Mouse (Mus musculus): ENCODE results near the gene Cacna1c. TPM values are rescaled to one million over a fixed set of nuclear protein-coding genes. Genes with fewer than 3 reads are reported as not detected.

The Cacna1c gene
- total RNA-seq, 2 experiments from 2014 or later = 0.23 to 0.84 TPM

GRCm38 (mm10) chr6:118795716-118796115 lies 400.5 kb downstream of the Cacna1c start:
- no peak for ATAC-seq (replicated peaks; ENCODE audit: low FRiP score, poor library complexity, severe bottlenecking)

- no peak for ATAC-seq (replicated peaks; ENCODE audit: low FRiP score, poor library complexity, severe bottlenecking)
Observed at GRCm38 (mm10) chr6:118791921-118792368, 404.3 kb downstream of the Cacna1c start.

GRCm38 (mm10) chr6:118787933-118788332 lies 408.3 kb downstream of the Cacna1c start:
- ATAC-seq (replicated peaks; ENCODE audit: low FRiP score, poor library complexity, severe bottlenecking) = no peak

- ATAC-seq (replicated peaks; ENCODE audit: low FRiP score, poor library complexity, severe bottlenecking) = no peak
Observed at GRCm38 (mm10) chr6:118780280-118780679, 415.9 kb downstream of the Cacna1c start.

- no peak for ATAC-seq (replicated peaks; ENCODE audit: low FRiP score, poor library complexity, severe bottlenecking)
Observed at GRCm38 (mm10) chr6:118779201-118779600, 417.0 kb downstream of the Cacna1c start.

GRCm38 (mm10) chr6:118777457-118777856 lies 418.8 kb downstream of the Cacna1c start:
- ATAC-seq (replicated peaks; ENCODE audit: low FRiP score, poor library complexity, severe bottlenecking) = peak; percentile 60; the same call in 1 of the 2 replicates

GRCm38 (mm10) chr6:118776459-118776858 lies 419.8 kb downstream of the Cacna1c start:
- ATAC-seq (replicated peaks; ENCODE audit: low FRiP score, poor library complexity, severe bottlenecking) = no peak

- ATAC-seq (replicated peaks; ENCODE audit: low FRiP score, poor library complexity, severe bottlenecking) = no peak
Observed at GRCm38 (mm10) chr6:118772581-118772980, 423.6 kb downstream of the Cacna1c start.

- peak; percentile 76 for ATAC-seq (replicated peaks; ENCODE audit: low FRiP score, poor library complexity, severe bottlenecking)
Observed at GRCm38 (mm10) chr6:118771121-118771520, 425.1 kb downstream of the Cacna1c start.

- no peak for ATAC-seq (replicated peaks; ENCODE audit: low FRiP score, poor library complexity, severe bottlenecking)
Observed at GRCm38 (mm10) chr6:118770396-118770795, 425.8 kb downstream of the Cacna1c start.

- no peak for ATAC-seq (replicated peaks; ENCODE audit: low FRiP score, poor library complexity, severe bottlenecking)
Observed at GRCm38 (mm10) chr6:118769792-118770191, 426.4 kb downstream of the Cacna1c start.

- no peak for ATAC-seq (replicated peaks; ENCODE audit: low FRiP score, poor library complexity, severe bottlenecking)
Observed at GRCm38 (mm10) chr6:118767698-118768097, 428.5 kb downstream of the Cacna1c start.

- ATAC-seq (replicated peaks; ENCODE audit: low FRiP score, poor library complexity, severe bottlenecking) = no peak
Observed at GRCm38 (mm10) chr6:118765261-118765660, 431.0 kb downstream of the Cacna1c start.

- peak; percentile 75 for ATAC-seq (replicated peaks; ENCODE audit: low FRiP score, poor library complexity, severe bottlenecking)
Observed at GRCm38 (mm10) chr6:118759015-118759414, 437.2 kb downstream of the Cacna1c start.

- peak; percentile 65 for ATAC-seq (replicated peaks; ENCODE audit: low FRiP score, poor library complexity, severe bottlenecking)
Observed at GRCm38 (mm10) chr6:118758290-118758907, 437.8 kb downstream of the Cacna1c start.

GRCm38 (mm10) chr6:118757533-118758289 lies 438.5 kb downstream of the Cacna1c start:
- peak; percentile 68 for ATAC-seq (replicated peaks; ENCODE audit: low FRiP score, poor library complexity, severe bottlenecking)

- ATAC-seq (replicated peaks; ENCODE audit: low FRiP score, poor library complexity, severe bottlenecking) = no peak
Observed at GRCm38 (mm10) chr6:118756511-118756910, 439.7 kb downstream of the Cacna1c start.

GRCm38 (mm10) chr6:118755768-118756167 lies 440.4 kb downstream of the Cacna1c start:
- no peak for ATAC-seq (replicated peaks; ENCODE audit: low FRiP score, poor library complexity, severe bottlenecking)

- no peak for ATAC-seq (replicated peaks; ENCODE audit: low FRiP score, poor library complexity, severe bottlenecking)
Observed at GRCm38 (mm10) chr6:118754439-118754838, 441.8 kb downstream of the Cacna1c start.

- ATAC-seq (replicated peaks; ENCODE audit: low FRiP score, poor library complexity, severe bottlenecking) = no peak
Observed at GRCm38 (mm10) chr6:118753787-118754186, 442.4 kb downstream of the Cacna1c start.

- ATAC-seq (replicated peaks; ENCODE audit: low FRiP score, poor library complexity, severe bottlenecking) = no peak
Observed at GRCm38 (mm10) chr6:118753064-118753463, 443.2 kb downstream of the Cacna1c start.
